Mouse (Mus musculus) lung, adult 2 months (tissue): ENCODE results near the gene Dntt.

Source experiments
- CTCF ChIP-seq: fragments of 200-500 bp; IDR thresholded peaks from 2 replicates; pipeline ENCODE4 v1.5.1; 2011; ENCODE audit warnings: mild to moderate bottlenecking, low read length, control low read depth; ENCODE audit not compliant: insufficient read depth
- POLR2A ChIP-seq: fragments of 200-500 bp; IDR thresholded peaks from 2 replicates; pipeline ENCODE4 v1.6.1; 2011; ENCODE audit warnings: low read depth, mild to moderate bottlenecking, control low read depth, low read length, borderline replicate concordance; ENCODE audit errors: extremely low read depth

DNA sequence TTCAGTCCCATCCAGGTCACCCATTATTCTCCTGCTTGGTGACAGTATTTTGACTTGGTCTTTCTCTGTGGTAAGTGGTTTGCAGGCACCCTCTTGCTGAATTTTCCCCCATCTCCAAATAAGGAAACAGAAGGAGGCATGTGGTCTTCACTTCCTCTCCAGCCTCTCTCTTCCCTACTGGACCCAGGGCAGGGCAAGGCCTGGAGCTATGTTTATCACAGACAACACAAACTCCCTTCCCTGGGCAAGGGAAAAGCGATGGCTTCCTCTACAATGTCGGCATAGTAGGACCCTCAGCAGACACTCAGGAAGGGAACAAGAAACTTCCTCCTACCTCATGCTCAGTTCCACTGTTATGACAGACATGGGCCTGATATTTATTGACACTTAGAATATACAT is 62.8 kb downstream of the Dntt start:
- TF ChIP-seq CTCF: no peak
- TF ChIP-seq POLR2A: no peak
